Mouse (Mus musculus): ENCODE measurements around the gene Dap.

DNA sequence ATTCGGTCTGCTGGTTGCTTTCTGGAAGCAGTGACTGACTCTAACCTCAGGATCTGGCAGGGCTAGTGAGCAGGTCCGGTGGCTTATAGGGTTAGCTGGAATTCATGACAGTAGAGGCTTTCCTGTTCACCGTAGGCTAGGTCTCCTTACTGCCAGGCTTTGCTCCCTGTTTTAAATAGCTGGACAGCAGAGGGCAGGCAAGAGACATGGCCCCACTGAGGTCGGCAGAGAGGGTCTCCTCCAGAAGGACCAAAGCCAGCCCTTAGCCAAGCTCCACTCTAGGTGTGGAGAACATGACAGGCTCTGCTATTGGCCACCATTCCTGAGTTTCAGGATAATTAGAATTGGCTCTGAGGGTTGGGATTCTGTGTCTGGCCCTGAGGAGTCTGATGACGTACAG, 60.0 kb downstream of the Dap start:
- TF ChIP-seq CTCF (IDR thresholded peaks at IDR 0.05; ENCODE audit: extremely low read depth, insufficient read length, insufficient replicate concordance, low read depth, low read length) (no peak), POLR2A (IDR thresholded peaks at IDR 0.05; ENCODE audit: low read depth, low read length) (no peak)
